Mouse (Mus musculus) forebrain, embryonic 12.5 days (tissue): ENCODE data around the gene Dact2. TPM values are rescaled to one million over a fixed set of nuclear protein-coding genes. Genes with fewer than 3 reads are reported as not detected.
A peak's percentile ranks its signal among the peaks of the same experiment; 100 is the strongest.

Source experiments
- ATAC-seq: fragments of 200-750 bp; cut with Nextera tagmentation; 2 replicates; pipeline ENCODE4 v1.8.0; 2017; ENCODE audit warnings: moderate TSS enrichment; ENCODE audit not compliant: low FRiP score
- H3K27ac ChIP-seq: fragments of 300-500 bp; sonication (generic); 2 replicates; pipeline ENCODE4 v1.5.1; 2016; ENCODE audit warnings: mild to moderate bottlenecking
- H3K27me3 ChIP-seq: fragments of 300-500 bp; sonication (generic); 2 replicates; pipeline ENCODE4 v1.6.1; 2016; ENCODE audit warnings: mild to moderate bottlenecking
- H3K36me3 ChIP-seq: fragments of 300-500 bp; sonication (generic); replicated peaks from 2 replicates; pipeline ENCODE4 v1.6.1; 2016; ENCODE audit warnings: mild to moderate bottlenecking
- H3K4me1 ChIP-seq: fragments of 300-500 bp; sonication (generic); 2 replicates; pipeline ENCODE4 v1.6.1; 2016
- H3K4me2 ChIP-seq: fragments of 300-500 bp; sonication (generic); 2 replicates; pipeline ENCODE4 v1.6.1; 2016; ENCODE audit warnings: mild to moderate bottlenecking, moderate library complexity
- H3K4me3 ChIP-seq: fragments of 300-500 bp; sonication (generic); replicated peaks from 2 replicates; pipeline ENCODE4 v1.5.1; 2016; ENCODE audit warnings: mild to moderate bottlenecking
- H3K9ac ChIP-seq: fragments of 300-500 bp; sonication (generic); 2 replicates; pipeline ENCODE4 v1.6.1; 2016; ENCODE audit warnings: mild to moderate bottlenecking
- H3K9me3 ChIP-seq: fragments of 300-500 bp; sonication (generic); 2 replicates; pipeline ENCODE4 v1.6.1; 2016
- WGBS: fragments of 180-500 bp; shearing (Covaris S2); methylation state at CpG from one replicate; pipeline ENCODE4 v1.1.7; 2016; 5-methylcytosine and 5-hydroxymethylcytosine counted together
- polyA plus RNA-seq: library from polyadenylated mRNA; unstranded; fragments of >200 nt; fragmentation: Nextera tagmentation; extraction: Ambion mirVana; gene quantifications from 2 replicates; pipeline ENCODE4 v1.2.1, GENCODE M21; 2016

Dact2 gene
- polyA plus RNA-seq, 1 experiment from 2014 or later = 0.50 TPM

DNA sequence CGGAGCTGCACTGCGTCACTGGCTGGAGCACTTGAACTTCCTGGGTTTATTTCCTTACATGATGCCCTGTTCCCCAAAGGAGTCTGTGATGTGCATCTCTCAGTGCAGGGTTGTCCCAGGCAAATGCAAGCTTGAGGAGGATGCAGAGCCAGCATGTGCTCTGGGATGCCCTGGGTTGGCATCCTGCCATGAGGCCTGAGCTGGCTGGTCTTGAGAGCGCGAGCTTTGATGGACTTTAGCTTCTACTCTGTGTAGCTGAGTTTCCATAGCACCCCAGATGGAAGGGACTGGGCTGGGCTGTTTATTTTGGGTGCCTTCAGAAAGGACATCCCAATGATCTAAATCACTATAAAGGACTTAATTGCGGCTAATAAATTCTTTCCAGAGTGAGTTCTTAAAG, 36.5 kb downstream of the Dact2 start:
- ATAC-seq = no peak
- 82% methylated on average over 5 of the region's 5 CpGs for WGBS
- Histone ChIP-seq H3K9me3 (no peaks in the 10 kb centered on the region), H3K4me2 (no peak overlapping the region), H3K4me1 (peaks cover 41% of the 10 kb centered on the region), H3K36me3 (no peaks in the 10 kb centered on the region), H3K4me3 (no peak overlapping the region), H3K27ac (no peak overlapping the region), H3K9ac (no peak overlapping the region), H3K27me3 (0 out of 2 replicates have a peak, but pooled peaks cover 10% of the 10 kb centered on the region)

DNA sequence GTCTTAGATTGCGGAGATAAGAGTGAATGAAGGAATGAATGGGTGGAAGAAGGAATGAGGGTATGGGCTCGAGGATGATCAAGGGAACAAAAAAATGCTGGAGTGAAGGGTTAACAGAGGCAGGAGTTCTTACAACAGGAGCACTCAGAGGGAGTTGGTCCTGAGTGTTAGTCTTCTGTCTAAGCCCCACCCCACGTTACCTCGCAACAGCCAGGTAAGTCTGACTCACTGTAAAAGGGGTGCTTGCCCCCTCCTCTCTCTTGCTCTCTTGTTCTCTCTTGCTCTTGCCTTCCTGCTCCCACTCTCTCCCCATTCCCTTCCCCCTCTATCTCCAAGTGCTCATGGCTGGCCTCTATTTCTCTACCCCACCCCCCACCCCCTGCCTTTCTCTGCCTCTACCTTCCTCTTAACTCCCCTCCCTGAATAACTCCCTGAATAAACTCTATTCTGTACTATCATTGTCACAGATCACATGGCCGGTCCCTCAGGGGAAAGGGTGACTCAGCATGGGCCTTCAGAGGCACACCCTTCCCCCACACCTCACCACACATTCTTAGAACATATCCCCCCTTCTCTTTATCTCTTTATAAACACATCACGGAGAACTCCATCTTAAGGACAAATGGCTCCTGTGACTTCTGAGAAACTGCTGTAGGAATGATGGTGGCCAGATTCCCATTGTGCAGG, 37.2 kb downstream of the Dact2 start:
- H3K27ac ChIP-seq = no peak overlapping the region
- H3K9me3 ChIP-seq = no peaks in the 10 kb centered on the region
- 72% methylated on average over 6 of the region's 6 CpGs for WGBS
- H3K4me2 ChIP-seq = no peak overlapping the region
- H3K36me3 ChIP-seq = no peaks in the 10 kb centered on the region
- H3K4me3 ChIP-seq = no peak overlapping the region
- H3K27me3 ChIP-seq = 0 out of 2 replicates have a peak, but pooled peaks cover 10% of the 10 kb centered on the region
- no peak overlapping the region for H3K9ac ChIP-seq
- ATAC-seq = no peak
- H3K4me1 ChIP-seq = peaks cover 41% of the 10 kb centered on the region

DNA sequence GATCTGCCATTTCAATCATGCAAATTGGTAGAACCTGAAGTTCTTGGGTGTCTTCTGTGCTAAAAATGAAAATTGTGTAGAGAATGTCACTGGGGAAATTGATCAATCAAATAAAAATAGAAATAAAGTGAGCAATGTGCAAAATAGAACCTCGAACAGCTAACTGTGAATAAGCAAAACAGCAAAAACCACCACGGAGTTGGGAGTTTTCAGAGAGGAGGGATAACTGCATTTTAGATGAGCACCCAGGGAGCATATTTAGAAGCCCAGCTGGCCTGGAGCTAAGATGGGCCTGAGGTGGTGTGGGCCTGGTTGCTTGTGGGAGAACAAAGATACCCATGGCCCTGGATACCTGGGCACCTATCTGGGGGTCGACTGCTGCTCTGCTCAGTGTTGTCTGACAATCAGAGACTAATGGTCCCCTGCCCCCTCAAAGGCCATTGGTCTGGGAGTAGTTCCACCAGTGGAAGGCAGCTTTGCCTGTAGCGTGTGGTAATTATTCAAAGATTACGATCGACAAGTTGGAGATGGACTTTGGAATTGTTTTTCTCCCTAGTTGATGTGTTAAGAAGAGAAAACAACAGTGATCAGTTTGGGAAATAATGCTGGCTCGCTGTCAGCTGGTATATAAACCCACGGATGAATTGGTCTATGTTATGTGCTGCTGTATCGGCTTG, 38.0 kb downstream of the Dact2 start:
- H3K36me3 ChIP-seq = no peaks in the 10 kb centered on the region
- H3K4me1 ChIP-seq = peaks cover 41% of the 10 kb centered on the region
- no peak for ATAC-seq
- H3K27me3 ChIP-seq = 0 out of 2 replicates have a peak, but pooled peaks cover 10% of the 10 kb centered on the region
- 63% methylated on average over 9 of the region's 9 CpGs for WGBS
- peak overlapping the region; percentile 29 for H3K4me2 ChIP-seq
- H3K4me3 ChIP-seq = no peak overlapping the region
- peak overlapping the region; percentile 70 for H3K27ac ChIP-seq
- no peaks in the 10 kb centered on the region for H3K9me3 ChIP-seq
- no peak overlapping the region for H3K9ac ChIP-seq

DNA sequence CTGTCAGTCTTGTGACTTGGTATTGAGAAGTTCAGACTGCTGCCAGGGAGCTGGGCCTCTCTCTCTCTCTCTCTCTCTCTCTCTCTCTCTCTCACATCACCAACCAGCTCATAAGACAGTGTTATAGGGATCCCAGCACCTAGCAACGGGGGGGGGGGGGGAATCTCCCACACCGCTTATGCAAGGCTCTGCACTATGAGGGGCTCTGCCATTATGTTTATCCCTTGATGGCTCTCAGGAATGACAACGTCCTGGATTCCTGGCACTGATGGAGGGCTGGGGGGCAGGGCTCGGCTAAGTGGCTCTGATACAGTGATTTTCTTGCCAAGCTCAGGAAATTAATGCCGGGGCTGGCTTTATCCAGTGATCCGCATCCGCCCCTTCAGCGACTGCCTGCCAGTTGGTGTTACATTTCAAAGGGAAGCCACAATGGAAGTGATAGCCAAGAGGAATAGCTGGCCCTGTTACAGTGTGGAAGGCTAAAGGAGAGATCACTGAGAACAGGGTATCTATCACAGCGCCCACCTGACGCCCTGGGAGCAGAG, 38.7 kb downstream of the Dact2 start:
- Histone ChIP-seq H3K9me3 (no peaks in the 10 kb centered on the region), H3K9ac (no peak overlapping the region), H3K4me2 (peak overlapping the region; percentile 29), H3K4me3 (no peak overlapping the region), H3K27me3 (0 out of 2 replicates have a peak, but pooled peaks cover 10% of the 10 kb centered on the region), H3K36me3 (no peaks in the 10 kb centered on the region), H3K4me1 (peaks cover 41% of the 10 kb centered on the region), H3K27ac (peak overlapping the region; percentile 70)
- ATAC-seq = peak; percentile 84
- WGBS = under 1% methylated on average over 10 of the region's 10 CpGs

DNA sequence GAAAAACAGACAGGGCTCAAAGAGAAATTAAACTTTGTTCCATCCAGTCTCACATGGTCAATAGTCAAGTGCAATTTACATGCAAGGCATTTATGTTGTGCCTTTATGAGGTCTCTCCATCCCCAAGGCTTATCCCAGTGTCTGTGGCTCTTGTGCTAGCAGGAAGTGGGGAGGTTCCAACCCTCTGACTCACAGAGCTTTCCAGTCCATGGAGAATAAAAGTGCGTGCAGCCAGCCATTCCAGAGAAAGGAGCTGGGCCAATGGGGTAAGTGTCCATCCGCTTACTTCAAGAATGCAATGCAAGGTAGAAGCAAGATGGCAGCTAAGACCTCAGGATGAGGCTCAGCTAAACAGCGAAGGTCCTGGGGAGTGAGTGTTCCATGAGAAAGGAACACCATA, 43.3 kb downstream of the Dact2 start:
- Histone ChIP-seq H3K4me3 (no peak overlapping the region), H3K27ac (no peak overlapping the region), H3K9ac (no peak overlapping the region), H3K9me3 (no peaks in the 10 kb centered on the region), H3K27me3 (peaks cover 10% of the 10 kb centered on the region; the same call in 1 of the 2 replicates), H3K4me2 (no peak overlapping the region), H3K4me1 (peaks cover 39% of the 10 kb centered on the region), H3K36me3 (no peaks in the 10 kb centered on the region)
- ATAC-seq = no peak
- 93% methylated on average over 3 of the region's 3 CpGs for WGBS

DNA sequence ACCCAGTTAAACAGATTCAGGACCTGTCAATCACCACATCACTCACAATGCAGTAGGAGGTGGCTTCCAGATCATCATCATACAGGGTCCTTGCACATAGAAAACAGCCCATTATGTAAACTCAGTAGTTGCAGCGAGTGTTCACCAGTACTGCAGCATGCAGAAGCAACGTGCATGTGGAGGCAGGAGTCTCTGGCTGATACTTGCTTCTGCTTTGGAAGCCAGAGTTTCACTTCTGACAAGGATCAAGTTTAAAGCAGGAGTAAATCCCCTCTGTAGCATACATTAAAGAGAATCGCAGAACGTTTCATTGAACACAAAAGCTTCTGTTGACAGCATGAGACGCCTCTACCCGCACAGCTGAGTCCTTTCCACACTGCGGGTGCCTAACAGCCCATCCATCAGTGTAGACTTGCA, 46.3 kb downstream of the Dact2 start:
- Histone ChIP-seq H3K27ac (no peak overlapping the region), H3K4me1 (peaks cover 15% of the 10 kb centered on the region), H3K9me3 (no peaks in the 10 kb centered on the region), H3K9ac (no peak overlapping the region), H3K36me3 (no peaks in the 10 kb centered on the region), H3K4me3 (no peak overlapping the region), H3K4me2 (no peak overlapping the region), H3K27me3 (peaks cover 4% of the 10 kb centered on the region; the same call in 1 of the 2 replicates)
- ATAC-seq = peak; percentile 64; the same call in 1 of the 2 replicates
- 15% methylated on average over 7 of the region's 7 CpGs for WGBS

Other genes with a start within 250 kb of the Dact2 start
- gene Gm7356, start 200.6 kb downstream of the Dact2 start, polyA plus RNA-seq = not detected in 2 replicates
- gene Gm7358, start 144.8 kb downstream of the Dact2 start, polyA plus RNA-seq = not detected in 2 replicates
- gene Smoc2, start 75.2 kb upstream of the Dact2 start, polyA plus RNA-seq = 8.5 and 13.2 TPM in 2 replicates